Comparison of ENCODE assay signal across 11 mouse cellular contexts in genomic region chr1:69775589-69775988, GRCm38 (mm10). TPM values are rescaled to one million over a fixed set of nuclear protein-coding genes. Genes with fewer than 3 reads are reported as not detected.
DNase-seq lines count a peak whose midpoint lies in the region; TF ChIP-seq lines count a peak whose summit lies in the region.
"Had no signal": no experiment of that assay in that cellular context is flagged by ENCODE, and none has a peak within 500 bp of the region (broad histone marks: within the 10 kb centered on the region; RNA-seq: fewer than 3 reads in every experiment).

No protein-coding gene starts in this region.

- H3K27ac ChIP-seq in gastrocnemius, adult 2 months: no peak overlapping the region
- H3K27ac ChIP-seq in cortical plate, adult 2 months (ENCODE audit: insufficient read depth, low read length): no peak overlapping the region
- H3K27ac ChIP-seq: embryonic facial prominence, embryonic 13.5 days had no signal

- intact Hi-C loops in gastrocnemius, adult 2 months (cut with DNase I): loop anchor here (5.0 kb wide), 1 partner anchor 533 kb away; no protein-coding TSS in a partner anchor

- TF ChIP-seq CTCF in gastrocnemius, adult 2 months (IDR thresholded peaks at IDR 0.05): peak; percentile 46
- peak; percentile 34; the same call in 1 of the 2 replicates for TF ChIP-seq CTCF in cortical plate, adult 2 months (IDR thresholded peaks at IDR 0.05; ENCODE audit: extremely low read depth, insufficient read depth, low read length)

- no peaks in the 10 kb centered on the region for H3K4me1 ChIP-seq in cortical plate, adult 2 months (ENCODE audit: control insufficient read depth, insufficient read depth, low read length)
- H3K4me1 ChIP-seq: embryonic facial prominence, embryonic 13.5 days had no signal

- DNase-seq in gastrocnemius, adult 2 months: no peak
- no peak for DNase-seq in gastrocnemius, postnatal 4 days (ENCODE audit: low spot score in 2 of 2)
- peak; percentile 11 for DNase-seq in right cerebral cortex, postnatal 14 days
- no peak for DNase-seq in right cerebral cortex, postnatal 10 days (ENCODE audit: low spot score in 2 of 2)
- DNase-seq in thymus, postnatal 36 days: peak; percentile 50 to 63
- DNase-seq in frontal cortex, postnatal 10 days (ENCODE audit: low spot score in 2 of 2): no peak
- DNase-seq in layer of hippocampus, postnatal 25 days (ENCODE audit: extremely low spot score in 1 of 2, low spot score in 1 of 2): no peak
- DNase-seq: heart, adult 11 months; kidney, adult 8-10 months had no signal

- no peak for TF ChIP-seq POLR2A in cortical plate, adult 2 months (IDR thresholded peaks at IDR 0.05; ENCODE audit: extremely low read depth, insufficient read depth, low read length)

- no peak overlapping the region for H3K4me3 ChIP-seq in gastrocnemius, adult 2 months
- no peak overlapping the region for H3K4me3 ChIP-seq in cortical plate, adult 2 months (ENCODE audit: insufficient read depth, low read length)
- H3K4me3 ChIP-seq: embryonic facial prominence, embryonic 13.5 days had no signal

RNA-seq across cellular contexts. Expression of gene Spag16, which starts 51.2 kb away (rescaled TPM):
- total RNA-seq in gastrocnemius, adult 2 months (2021): not detected
- total RNA-seq in gastrocnemius, postnatal 4 days (2021): not detected
- 0.23 and 0.42 TPM in 2 replicates for polyA plus RNA-seq in cortical plate, adult 2 months (2012; rRNA removed)
- total RNA-seq in layer of hippocampus, postnatal 25 days (2021): under 1 TPM; 0.28 to 0.59 TPM

Comparison
In these comparisons a context has a peak if more than half of its experiments do, and no peak if none do; other contexts are left out.
1. DNase-seq: peak in right cerebral cortex, postnatal 14 days (single experiment) and thymus, postnatal 36 days (2 of 2); none in gastrocnemius, adult 2 months (single experiment), gastrocnemius, postnatal 4 days (0 of 2), right cerebral cortex, postnatal 10 days (0 of 2), frontal cortex, postnatal 10 days (0 of 2) and layer of hippocampus, postnatal 25 days (0 of 2).